17 mouse cellular contexts compared by ENCODE assay signal in the genomic region with DNA sequence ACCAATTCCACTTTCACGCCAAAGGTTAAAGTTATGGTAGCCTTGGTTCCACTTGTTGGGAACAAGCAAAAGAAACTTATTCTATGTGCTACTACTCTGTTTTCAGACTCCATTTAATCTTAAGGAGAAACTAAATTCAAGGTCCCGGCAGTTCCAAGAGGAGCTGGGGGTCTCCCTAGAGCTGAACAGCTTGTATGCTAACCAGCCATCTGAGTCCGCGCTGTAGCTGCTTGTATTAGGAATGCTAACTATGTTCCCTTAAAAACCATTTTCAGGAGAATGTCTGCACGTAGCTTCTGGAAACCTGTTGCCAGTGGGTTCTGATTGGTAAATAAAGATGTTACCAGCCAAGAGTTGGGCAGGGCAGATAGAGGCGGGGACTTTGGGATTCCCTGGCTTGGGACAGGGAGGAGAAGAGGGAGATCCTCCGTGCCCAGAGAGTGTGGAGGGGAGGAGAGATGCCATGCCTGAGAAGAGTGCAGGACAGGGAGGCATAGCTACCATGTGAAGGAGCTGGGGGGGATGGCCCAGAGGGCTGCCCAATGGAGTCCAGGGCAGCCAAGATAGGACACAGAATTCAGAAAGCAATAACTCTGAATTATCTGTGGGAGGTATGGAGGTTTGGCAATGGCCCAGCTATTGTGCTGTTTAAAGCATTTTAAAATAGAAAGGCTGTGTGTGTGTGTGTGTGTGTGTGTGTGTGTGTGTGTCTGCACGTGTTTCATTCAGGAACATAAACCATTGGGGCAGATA.
DNase-seq lines count a peak whose midpoint lies in the region; ATAC-seq and TF ChIP-seq lines count a peak whose summit lies in the region.
"Had no signal": no experiment of that assay in that cellular context is flagged by ENCODE, and none has a peak within 500 bp of the region (broad histone marks: within the 10 kb centered on the region; RNA-seq: fewer than 3 reads in every experiment).

No protein-coding gene starts in this region.

- no peak for TF ChIP-seq EP300 in heart, postnatal 0 days (IDR thresholded peaks at IDR 0.05; ENCODE audit: low read depth)

- WGBS in forebrain, postnatal 0 days = 67% methylated on average over 8 of the region's 8 CpGs
- 82% methylated on average over 8 of the region's 8 CpGs for WGBS in forebrain, embryonic 11.5 days
- 52% methylated on average over 8 of the region's 8 CpGs for WGBS in heart, postnatal 0 days
- 76% methylated on average over 8 of the region's 8 CpGs for WGBS in heart, embryonic 11.5 days (ENCODE audit: insufficient replicate concordance)
- WGBS in lung, embryonic 14.5 days = 73% methylated on average over 8 of the region's 8 CpGs
- 69% methylated on average over 8 of the region's 8 CpGs for WGBS in lung, adult 2 months

- H3K4me1 ChIP-seq in forebrain, postnatal 0 days (ENCODE audit: insufficient read depth) = no peaks in the 10 kb centered on the region
- H3K4me1 ChIP-seq in forebrain, embryonic 11.5 days (replicated peaks; ENCODE audit: control insufficient read depth, insufficient read depth, low read length) = no peaks in the 10 kb centered on the region
- 0 out of 2 replicates have a peak, but pooled peaks cover 8% of the 10 kb centered on the region for H3K4me1 ChIP-seq in heart, postnatal 0 days (ENCODE audit: control insufficient read depth, insufficient read depth)
- H3K4me1 ChIP-seq in heart, embryonic 11.5 days (ENCODE audit: control insufficient read depth, insufficient read depth, low read length) = no peaks in the 10 kb centered on the region
- H3K4me1 ChIP-seq in lung, embryonic 14.5 days (ENCODE audit: insufficient read depth) = no peaks in the 10 kb centered on the region
- H3K4me1 ChIP-seq in lung, adult 2 months (ENCODE audit: control insufficient read depth, insufficient read depth, low read length) = no peaks in the 10 kb centered on the region
- H3K4me1 ChIP-seq: heart, embryonic 10.5 days; hindbrain, embryonic 15.5 days had no signal

- H3K4me2 ChIP-seq in forebrain, postnatal 0 days (ENCODE audit: low read depth) = no peak overlapping the region
- H3K4me2 ChIP-seq in forebrain, embryonic 11.5 days (ENCODE audit: low read depth, low read length, severe bottlenecking) = no peak overlapping the region
- peak overlapping the region; percentile 38 for H3K4me2 ChIP-seq in heart, postnatal 0 days (ENCODE audit: low read depth, low read length)
- H3K4me2 ChIP-seq in heart, embryonic 11.5 days = no peak overlapping the region
- H3K4me2 ChIP-seq in lung, embryonic 14.5 days = no peak overlapping the region
- H3K4me2 ChIP-seq: forebrain, embryonic 12.5 days; hindbrain, embryonic 15.5 days had no signal

- TF ChIP-seq CTCF in forebrain, postnatal 0 days (IDR thresholded peaks at IDR 0.05; ENCODE audit: low read depth) = no peak
- no peak for TF ChIP-seq CTCF in heart, postnatal 0 days (IDR thresholded peaks at IDR 0.05; ENCODE audit: low read depth)
- no peak for TF ChIP-seq CTCF in lung, embryonic 14.5 days (IDR thresholded peaks at IDR 0.05; ENCODE audit: low read depth)
- TF ChIP-seq CTCF in lung, adult 2 months (IDR thresholded peaks at IDR 0.05; ENCODE audit: insufficient read depth, low read length) = no peak

- DNase-seq in forebrain, postnatal 0 days = peak; percentile 74
- DNase-seq in forebrain, embryonic 11.5 days (ENCODE audit: low spot score) = no peak
- peak; percentile 28 for DNase-seq in heart, postnatal 0 days (ENCODE audit: low spot score)
- DNase-seq in lung, embryonic 14.5 days = peak; percentile 33
- no peak for DNase-seq in lung, adult 2 months
- peak; percentile 52 for DNase-seq in brain, embryonic 18.5 days (ENCODE audit: low read depth, low spot score)
- no peak for DNase-seq in ovary, postnatal 36 days (ENCODE audit: low spot score)
- DNase-seq: adrenal gland, adult 2 months; adrenal gland, postnatal 25 days; cerebellum, adult 2 months; cerebellum, postnatal 10 days; gastrocnemius, postnatal 14 days had no signal

- no peak overlapping the region for H3K9ac ChIP-seq in forebrain, postnatal 0 days
- H3K9ac ChIP-seq in forebrain, embryonic 11.5 days (ENCODE audit: low read length) = no peak overlapping the region
- H3K9ac ChIP-seq in heart, postnatal 0 days (replicated peaks; ENCODE audit: low read depth, low read length) = no peak overlapping the region
- no peak overlapping the region for H3K9ac ChIP-seq in heart, embryonic 11.5 days (ENCODE audit: low read depth, low read length)
- H3K9ac ChIP-seq in lung, embryonic 14.5 days = no peak overlapping the region
- H3K9ac ChIP-seq: forebrain, embryonic 12.5 days; hindbrain, embryonic 15.5 days had no signal

- H3K4me3 ChIP-seq in forebrain, postnatal 0 days (ENCODE audit: low read depth, low read length) = no peak overlapping the region
- H3K4me3 ChIP-seq in forebrain, embryonic 11.5 days (ENCODE audit: low read depth, low read length) = no peak overlapping the region
- no peak overlapping the region for H3K4me3 ChIP-seq in heart, postnatal 0 days (ENCODE audit: low read depth, low read length)
- H3K4me3 ChIP-seq in heart, embryonic 11.5 days (ENCODE audit: low read depth, low read length) = no peak overlapping the region
- H3K4me3 ChIP-seq in lung, embryonic 14.5 days (ENCODE audit: low read depth, low read length) = no peak overlapping the region
- no peak overlapping the region for H3K4me3 ChIP-seq in lung, adult 2 months (replicated peaks; ENCODE audit: extremely low read depth, low read depth, low read length)
- H3K4me3 ChIP-seq: forebrain, embryonic 12.5 days; heart, embryonic 10.5 days; hindbrain, embryonic 15.5 days had no signal

- no peaks in the 10 kb centered on the region for H3K36me3 ChIP-seq in forebrain, postnatal 0 days (ENCODE audit: insufficient read depth)
- H3K36me3 ChIP-seq in forebrain, embryonic 11.5 days (ENCODE audit: control insufficient read depth, insufficient read depth, low read length) = no peaks in the 10 kb centered on the region
- H3K36me3 ChIP-seq in heart, postnatal 0 days (replicated peaks; ENCODE audit: control insufficient read depth, insufficient read depth, low read length) = no peaks in the 10 kb centered on the region
- H3K36me3 ChIP-seq in heart, embryonic 11.5 days (ENCODE audit: control insufficient read depth, insufficient read depth, low read length) = no peaks in the 10 kb centered on the region
- H3K36me3 ChIP-seq in lung, embryonic 14.5 days (ENCODE audit: insufficient read depth) = no peaks in the 10 kb centered on the region
- H3K36me3 ChIP-seq: forebrain, embryonic 12.5 days; heart, embryonic 10.5 days; hindbrain, embryonic 15.5 days had no signal

- H3K27me3 ChIP-seq in forebrain, postnatal 0 days (ENCODE audit: insufficient read depth, low read length) = no peaks in the 10 kb centered on the region
- H3K27me3 ChIP-seq in forebrain, embryonic 11.5 days (ENCODE audit: control insufficient read depth, insufficient read depth, low read length) = no peaks in the 10 kb centered on the region
- H3K27me3 ChIP-seq in heart, postnatal 0 days (ENCODE audit: control insufficient read depth, insufficient read depth, low read length) = no peaks in the 10 kb centered on the region
- H3K27me3 ChIP-seq in heart, embryonic 11.5 days (ENCODE audit: control insufficient read depth, insufficient read depth, low read length) = no peaks in the 10 kb centered on the region
- H3K27me3 ChIP-seq in lung, embryonic 14.5 days (ENCODE audit: insufficient read depth, low read length) = no peaks in the 10 kb centered on the region
- H3K27me3 ChIP-seq: forebrain, embryonic 12.5 days; hindbrain, embryonic 15.5 days had no signal

- TF ChIP-seq POLR2A in lung, adult 2 months (IDR thresholded peaks at IDR 0.05; ENCODE audit: borderline replicate concordance, extremely low read depth, low read depth, low read length) = no peak

- H3K27ac ChIP-seq in forebrain, postnatal 0 days (ENCODE audit: low read depth, low read length) = no peak overlapping the region
- H3K27ac ChIP-seq in forebrain, embryonic 11.5 days (ENCODE audit: low read depth, low read length) = no peak overlapping the region
- H3K27ac ChIP-seq in heart, postnatal 0 days (ENCODE audit: low read depth) = no peak overlapping the region
- no peak overlapping the region for H3K27ac ChIP-seq in heart, embryonic 11.5 days (ENCODE audit: low read depth, low read length)
- no peak overlapping the region for H3K27ac ChIP-seq in lung, embryonic 14.5 days (ENCODE audit: low read depth)
- H3K27ac ChIP-seq: forebrain, embryonic 12.5 days; heart, embryonic 10.5 days; hindbrain, embryonic 15.5 days had no signal

- H3K9me3 ChIP-seq in forebrain, postnatal 0 days (ENCODE audit: low read length) = no peaks in the 10 kb centered on the region
- no peaks in the 10 kb centered on the region for H3K9me3 ChIP-seq in forebrain, embryonic 11.5 days (ENCODE audit: control insufficient read depth, low read length)
- no peaks in the 10 kb centered on the region for H3K9me3 ChIP-seq in heart, postnatal 0 days (replicated peaks; ENCODE audit: control insufficient read depth, low read length)
- H3K9me3 ChIP-seq in heart, embryonic 11.5 days (replicated peaks; ENCODE audit: control insufficient read depth, low read length) = no peaks in the 10 kb centered on the region
- H3K9me3 ChIP-seq in lung, embryonic 14.5 days (ENCODE audit: low read depth, low read length) = no peaks in the 10 kb centered on the region
- H3K9me3 ChIP-seq: forebrain, embryonic 12.5 days; heart, embryonic 10.5 days; hindbrain, embryonic 15.5 days had no signal

- peak; percentile 95 for ATAC-seq in forebrain, postnatal 0 days
- no peak for ATAC-seq in forebrain, embryonic 11.5 days (replicated peaks; ENCODE audit: low FRiP score)
- ATAC-seq in heart, postnatal 0 days (ENCODE audit: insufficient read depth, low read depth) = peak; percentile 58
- no peak; the same call in 1 of the 2 replicates for ATAC-seq in heart, embryonic 11.5 days (replicated peaks; ENCODE audit: insufficient number of reproducible peaks, low FRiP score, low TSS enrichment)
- ATAC-seq in lung, embryonic 14.5 days (ENCODE audit: insufficient read depth) = no peak
- ATAC-seq: intestine, embryonic 16.5 days had no signal

Comparison
In these comparisons a context has a peak if more than half of its experiments do, and no peak if none do; other contexts are left out.
1. ATAC-seq: peak in forebrain, postnatal 0 days (single experiment) and heart, postnatal 0 days (single experiment); none in forebrain, embryonic 11.5 days (single experiment), heart, embryonic 11.5 days (single experiment) and lung, embryonic 14.5 days (single experiment).
2. DNase-seq: peak in forebrain, postnatal 0 days (single experiment), heart, postnatal 0 days (single experiment), lung, embryonic 14.5 days (single experiment) and brain, embryonic 18.5 days (single experiment); none in forebrain, embryonic 11.5 days (single experiment), lung, adult 2 months (single experiment) and ovary, postnatal 36 days (single experiment).